Mouse (Mus musculus) midbrain, postnatal 0 days (tissue): ENCODE measurements around the gene Maip1. TPM values are rescaled to one million over a fixed set of nuclear protein-coding genes. Genes with fewer than 3 reads are reported as not detected.

ENCODE experiments used
- ATAC-seq: fragments of 200-750 bp; cut with Nextera tagmentation; 2 replicates; pipeline ENCODE4 v1.8.0; 2017; ENCODE audit warnings: moderate number of reproducible peaks, mild to moderate bottlenecking, moderate TSS enrichment, moderate library complexity; ENCODE audit not compliant: low FRiP score
- DNase-seq: peaks from one replicate; pipeline ENCODE4 v3.0.0-alpha.2; 2015; ENCODE audit warnings: low spot score
- H3K27ac ChIP-seq: fragments of 300-500 bp; sonication (generic); 2 replicates; pipeline ENCODE4 v1.5.1; 2014; ENCODE audit warnings: low read depth, mild to moderate bottlenecking, low read length, mixed read lengths
- H3K27me3 ChIP-seq: fragments of 300-500 bp; sonication (generic); 2 replicates; pipeline ENCODE4 v1.6.1; 2014; ENCODE audit warnings: low read length, control low read depth, mixed read lengths; ENCODE audit not compliant: insufficient read depth
- H3K36me3 ChIP-seq: fragments of 300-500 bp; sonication (generic); 2 replicates; pipeline ENCODE4 v1.6.1; 2014; ENCODE audit warnings: low read length, control low read depth, mixed read lengths; ENCODE audit not compliant: insufficient read depth
- H3K4me1 ChIP-seq: fragments of 300-500 bp; sonication (generic); 2 replicates; pipeline ENCODE4 v1.6.1; 2014; ENCODE audit warnings: mild to moderate bottlenecking, control low read depth, antibody characterized with exemption, low read length, mixed read lengths; ENCODE audit not compliant: insufficient read depth
- H3K4me2 ChIP-seq: fragments of 300-500 bp; sonication (generic); 2 replicates; pipeline ENCODE4 v1.6.1; 2014; ENCODE audit warnings: low read depth, mild to moderate bottlenecking, low read length, mixed read lengths; ENCODE audit not compliant: poor library complexity, severe bottlenecking
- H3K4me3 ChIP-seq: fragments of 300-500 bp; sonication (generic); 2 replicates; pipeline ENCODE4 v1.5.1; 2014; ENCODE audit warnings: low read depth, mild to moderate bottlenecking, low read length, moderate library complexity
- H3K9ac ChIP-seq: fragments of 300-500 bp; sonication (generic); replicated peaks from 2 replicates; pipeline ENCODE4 v1.6.1; 2014; ENCODE audit warnings: mild to moderate bottlenecking, low read length, moderate library complexity, mixed read lengths; ENCODE audit not compliant: poor library complexity, severe bottlenecking
- H3K9me3 ChIP-seq: fragments of 300-500 bp; sonication (generic); 2 replicates; pipeline ENCODE4 v1.6.1; 2016; ENCODE audit warnings: low read length, control low read depth
- CTCF ChIP-seq: IDR thresholded peaks from 2 replicates; pipeline ENCODE4 v1.5.1; 2016; ENCODE audit warnings: antibody characterized with exemption, mild to moderate bottlenecking
- WGBS: fragments of 180-500 bp; shearing (Covaris S2); extraction: QIAGEN DNeasy Blood & Tissue Kit; methylation state at CpG from one replicate; pipeline ENCODE4 v1.1.7; 2014; 5-methylcytosine and 5-hydroxymethylcytosine counted together
- polyA plus RNA-seq: library from polyadenylated mRNA; unstranded; fragments of >200 nt; fragmentation: Nextera tagmentation; extraction: Ambion mirVana; gene quantifications from 2 replicates; pipeline ENCODE4 v1.2.1, GENCODE M21; 2015
- total RNA-seq: library from RNA; depleted of rRNA; stranded (reverse); fragments of >200 nt; gene quantifications from 2 replicates; pipeline ENCODE4 v1.2.3, GENCODE M21; 2014

Gene Maip1
- total and polyA plus RNA-seq, 2 experiments from 2014 or later = 9.0 to 20.8 TPM

DNA sequence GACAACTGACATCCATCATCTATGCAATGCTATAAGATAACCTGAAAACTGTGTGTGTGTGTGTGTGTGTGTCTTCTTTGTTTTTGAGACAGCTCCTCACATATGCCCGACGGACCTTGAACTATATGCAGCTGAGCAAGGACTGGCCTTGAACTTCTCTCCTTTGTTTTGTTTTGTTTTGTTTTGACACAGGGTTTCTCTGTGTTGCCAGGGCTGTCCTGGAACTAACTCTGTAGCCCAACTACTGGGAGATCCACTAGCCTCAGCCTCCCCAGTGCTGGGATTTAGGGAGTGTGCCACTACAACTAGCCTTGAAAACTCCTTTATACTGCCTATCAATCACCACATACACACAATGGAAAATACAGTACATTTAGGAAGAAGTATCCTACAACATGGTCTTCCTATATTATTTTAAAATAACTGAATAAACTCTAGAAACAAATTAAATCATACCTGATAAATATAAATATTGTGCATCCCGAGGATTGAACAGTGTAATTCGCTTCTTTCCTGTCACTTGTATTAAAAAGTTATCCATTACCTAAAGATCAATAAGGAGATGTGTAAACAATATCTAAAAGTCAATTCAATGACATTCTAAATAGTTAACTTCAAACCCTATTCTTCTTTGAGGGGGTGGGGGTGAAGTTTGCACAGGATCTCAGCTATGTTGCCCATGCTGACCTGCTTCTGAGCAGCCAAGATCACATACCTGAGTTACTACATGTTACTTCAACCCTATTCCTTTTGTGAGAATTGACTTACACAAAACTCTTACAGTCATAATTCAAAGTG is 14.9 kb upstream of the Maip1 start:
- H3K9ac ChIP-seq = no peak overlapping the region
- no peak overlapping the region for H3K27ac ChIP-seq
- 96% methylated on average over 4 of the region's 4 CpGs for WGBS
- H3K9me3 ChIP-seq = no peaks in the 10 kb centered on the region
- ATAC-seq = no peak
- H3K36me3 ChIP-seq = peaks cover 21% of the 10 kb centered on the region; the same call in 1 of the 2 replicates
- DNase-seq = no peak
- no peaks in the 10 kb centered on the region for H3K27me3 ChIP-seq
- H3K4me2 ChIP-seq = no peak overlapping the region
- H3K4me1 ChIP-seq = no peaks in the 10 kb centered on the region
- TF ChIP-seq CTCF = no peak
- no peak overlapping the region for H3K4me3 ChIP-seq

DNA sequence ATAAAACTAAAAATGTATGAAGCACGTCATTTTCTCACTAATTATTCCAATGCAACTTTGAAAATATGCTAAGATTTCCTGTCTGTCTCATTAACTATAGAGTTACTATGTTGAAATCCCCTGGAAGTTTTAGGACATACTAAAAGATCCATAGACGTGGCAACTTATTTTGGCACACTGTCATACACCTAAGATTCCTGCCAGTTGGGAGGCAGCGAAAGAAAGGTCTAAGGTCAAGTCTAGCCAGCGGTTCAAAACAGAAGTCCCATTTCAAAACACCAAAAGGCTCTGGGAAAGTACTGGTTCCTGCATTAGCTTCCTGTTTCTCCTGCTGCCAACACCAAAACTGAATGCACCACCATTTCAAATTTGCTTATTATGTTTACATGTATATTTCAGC is 13.7 kb upstream of the Maip1 start:
- H3K27ac ChIP-seq = no peak overlapping the region
- DNase-seq = no peak
- H3K4me2 ChIP-seq = no peak overlapping the region
- ATAC-seq = no peak
- no peak overlapping the region for H3K9ac ChIP-seq
- TF ChIP-seq CTCF = no peak
- H3K9me3 ChIP-seq = no peaks in the 10 kb centered on the region
- peaks cover 25% of the 10 kb centered on the region; the same call in 1 of the 2 replicates for H3K36me3 ChIP-seq
- H3K4me1 ChIP-seq = no peaks in the 10 kb centered on the region
- WGBS = 81% methylated on average over 4 of the region's 4 CpGs
- no peak overlapping the region for H3K4me3 ChIP-seq
- H3K27me3 ChIP-seq = no peaks in the 10 kb centered on the region

DNA sequence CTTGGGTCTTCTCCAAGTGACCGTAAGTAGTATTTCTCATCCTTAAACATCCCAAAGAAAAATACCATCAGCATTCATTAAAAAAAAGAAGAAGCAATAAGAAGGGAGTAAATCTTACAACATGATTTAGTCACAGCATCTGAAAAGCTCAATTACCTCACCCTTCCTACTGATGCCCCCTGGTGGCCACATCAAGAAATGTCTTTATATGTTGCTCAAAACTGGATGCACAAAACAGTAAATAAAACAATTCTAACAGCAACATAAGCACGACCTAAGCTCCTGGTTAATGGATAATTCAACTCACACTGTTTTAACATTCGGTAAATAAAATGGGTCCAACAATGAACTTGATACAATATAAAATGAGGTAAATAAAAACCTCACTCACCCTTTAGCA is 12.1 kb upstream of the Maip1 start:
- WGBS = 61% methylated on average over 3 of the region's 3 CpGs
- TF ChIP-seq CTCF = peak; percentile 90
- Histone ChIP-seq H3K27me3 (no peaks in the 10 kb centered on the region), H3K36me3 (peaks cover 32% of the 10 kb centered on the region; the same call in 1 of the 2 replicates), H3K4me3 (no peak overlapping the region), H3K4me1 (no peaks in the 10 kb centered on the region), H3K9ac (no peak overlapping the region), H3K27ac (no peak overlapping the region), H3K9me3 (no peaks in the 10 kb centered on the region), H3K4me2 (no peak overlapping the region)
- peak; percentile 62 for DNase-seq
- ATAC-seq = no peak; the same call in 1 of the 2 replicates

DNA sequence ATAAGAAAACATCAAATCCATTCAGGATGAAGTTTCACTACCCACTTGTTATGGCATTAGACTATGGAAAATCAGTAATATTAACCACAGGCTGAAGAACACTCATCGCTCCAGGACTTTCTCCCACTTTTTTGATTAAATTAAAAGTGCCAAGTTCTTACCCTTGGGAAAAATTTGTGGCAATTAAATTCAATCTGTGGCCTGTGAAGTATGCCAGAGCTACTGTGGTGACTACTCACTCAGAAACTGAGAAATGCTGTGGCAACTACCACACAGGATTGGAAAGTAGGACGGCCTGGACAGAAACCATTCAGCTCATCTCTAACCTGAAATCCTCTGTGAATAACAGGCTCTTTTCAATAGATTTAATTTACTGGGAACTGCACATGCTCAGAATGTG is 5.8 kb upstream of the Maip1 start:
- Histone ChIP-seq H3K4me2 (no peak overlapping the region), H3K4me3 (no peak overlapping the region), H3K36me3 (peaks cover 25% of the 10 kb centered on the region; the same call in 1 of the 2 replicates), H3K27ac (no peak overlapping the region), H3K4me1 (peaks cover 1% of the 10 kb centered on the region; the same call in 1 of the 2 replicates), H3K27me3 (no peaks in the 10 kb centered on the region), H3K9me3 (no peaks in the 10 kb centered on the region), H3K9ac (no peak overlapping the region)
- WGBS = 88% methylated on average over 2 of the region's 2 CpGs
- DNase-seq (no peak), ATAC-seq (no peak)
- no peak for TF ChIP-seq CTCF

DNA sequence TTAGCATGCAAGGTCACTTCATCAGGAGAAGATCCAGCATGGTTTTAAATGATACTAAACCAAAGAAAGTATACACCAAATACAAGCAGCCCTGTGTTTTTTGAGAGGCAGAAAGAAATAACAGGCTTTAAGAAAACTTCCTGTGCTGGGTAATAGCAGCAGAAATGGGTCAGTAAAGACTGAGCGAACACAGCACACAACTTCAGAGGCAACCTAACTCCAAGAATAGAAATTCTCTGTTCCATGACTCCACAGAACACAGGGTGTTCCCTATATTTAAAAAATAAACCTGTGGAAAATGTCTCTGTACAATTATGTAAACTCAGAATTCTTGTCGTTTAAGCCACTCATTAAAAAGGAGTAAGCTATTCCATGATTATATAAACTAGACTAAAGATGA is 5.3 kb upstream of the Maip1 start:
- DNase-seq (no peak), ATAC-seq (no peak)
- H3K4me3 ChIP-seq = no peak overlapping the region
- no peak overlapping the region for H3K9ac ChIP-seq
- no peak for TF ChIP-seq CTCF
- no peaks in the 10 kb centered on the region for H3K27me3 ChIP-seq
- H3K9me3 ChIP-seq = no peaks in the 10 kb centered on the region
- 92% methylated on average over 2 of the region's 2 CpGs for WGBS
- H3K36me3 ChIP-seq = peaks cover 22% of the 10 kb centered on the region; the same call in 1 of the 2 replicates
- no peak overlapping the region for H3K4me2 ChIP-seq
- peaks cover 4% of the 10 kb centered on the region; the same call in 1 of the 2 replicates for H3K4me1 ChIP-seq
- H3K27ac ChIP-seq = no peak overlapping the region

DNA sequence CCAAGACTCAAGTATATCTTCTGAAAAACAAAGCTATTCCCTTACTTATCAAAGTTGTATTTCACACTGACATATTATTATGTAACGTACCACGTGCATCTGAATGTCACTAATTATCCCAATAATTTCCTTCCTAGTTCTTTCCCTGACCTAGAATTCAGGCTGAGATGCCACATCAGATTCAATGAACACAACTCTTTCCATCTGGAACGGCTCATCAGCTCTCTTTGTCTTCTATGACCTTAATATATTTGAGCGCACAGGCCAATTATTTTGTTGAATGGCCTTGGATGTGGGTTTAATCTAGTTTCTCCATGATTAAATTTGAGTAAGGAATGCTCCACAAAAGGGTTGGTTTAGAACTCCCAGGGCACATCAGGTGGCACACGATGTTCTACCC is 4.0 kb upstream of the Maip1 start:
- H3K4me2 ChIP-seq = no peak overlapping the region
- peaks cover 21% of the 10 kb centered on the region; the same call in 1 of the 2 replicates for H3K36me3 ChIP-seq
- DNase-seq (no peak), ATAC-seq (no peak)
- H3K9me3 ChIP-seq = no peaks in the 10 kb centered on the region
- peaks cover 4% of the 10 kb centered on the region; the same call in 1 of the 2 replicates for H3K4me1 ChIP-seq
- no peak overlapping the region for H3K4me3 ChIP-seq
- no peak overlapping the region for H3K27ac ChIP-seq
- no peaks in the 10 kb centered on the region for H3K27me3 ChIP-seq
- TF ChIP-seq CTCF = no peak
- WGBS = 96% methylated on average over 5 of the region's 5 CpGs
- no peak overlapping the region for H3K9ac ChIP-seq
